Mouse (Mus musculus) limb, embryonic 12.5 days (tissue): ENCODE data around the gene Hist1h2bk. TPM values are rescaled to one million over a fixed set of nuclear protein-coding genes. Genes with fewer than 3 reads are reported as not detected.

Experiments
- ATAC-seq: fragments of 200-750 bp; cut with Nextera tagmentation; 2 replicates; pipeline ENCODE4 v1.8.0; 2017; ENCODE audit warnings: low read depth, moderate TSS enrichment; ENCODE audit not compliant: insufficient number of reproducible peaks, insufficient read depth, low FRiP score, low TSS enrichment
- H3K27ac ChIP-seq: fragments of 300-500 bp; sonication (generic); 2 replicates; pipeline ENCODE4 v1.5.1; 2016; ENCODE audit warnings: mild to moderate bottlenecking, moderate library complexity
- H3K27me3 ChIP-seq: fragments of 300-500 bp; sonication (generic); 2 replicates; pipeline ENCODE4 v1.6.1; 2016; ENCODE audit warnings: mild to moderate bottlenecking, moderate library complexity
- H3K36me3 ChIP-seq: fragments of 300-500 bp; sonication (generic); 2 replicates; pipeline ENCODE4 v1.6.1; 2016; ENCODE audit warnings: mild to moderate bottlenecking, moderate library complexity
- H3K4me1 ChIP-seq: fragments of 300-500 bp; sonication (generic); replicated peaks from 2 replicates; pipeline ENCODE4 v1.6.1; 2016
- H3K4me2 ChIP-seq: fragments of 300-500 bp; sonication (generic); 2 replicates; pipeline ENCODE4 v1.6.1; 2016; ENCODE audit warnings: mild to moderate bottlenecking, moderate library complexity
- H3K4me3 ChIP-seq: fragments of 300-500 bp; sonication (generic); replicated peaks from 2 replicates; pipeline ENCODE4 v1.5.1; 2016; ENCODE audit warnings: mild to moderate bottlenecking
- H3K9ac ChIP-seq: fragments of 300-500 bp; sonication (generic); replicated peaks from 2 replicates; pipeline ENCODE4 v1.6.1; 2016; ENCODE audit warnings: mild to moderate bottlenecking, moderate library complexity
- H3K9me3 ChIP-seq: fragments of 300-500 bp; sonication (generic); 2 replicates; pipeline ENCODE4 v1.6.1; 2016; ENCODE audit warnings: mild to moderate bottlenecking, moderate library complexity
- WGBS: fragments of 180-500 bp; shearing (Covaris S2); methylation state at CpG from one replicate; pipeline ENCODE4 v1.1.7; 2016; 5-methylcytosine and 5-hydroxymethylcytosine counted together
- polyA plus RNA-seq: library from polyadenylated mRNA; unstranded; fragments of >200 nt; fragmentation: Nextera tagmentation; extraction: Ambion mirVana; gene quantifications from 2 replicates; pipeline ENCODE4 v1.2.1, GENCODE M21; 2016

The Hist1h2bk gene
- polyA plus RNA-seq, 1 experiment from 2014 or later, result 25.9 TPM

- no peak overlapping the region for H3K27ac ChIP-seq
- H3K4me3 ChIP-seq, result no peak overlapping the region
- H3K9me3 ChIP-seq, result no peaks in the 10 kb centered on the region
- no peak overlapping the region for H3K4me2 ChIP-seq
- 32% methylated on average over 4 of the region's 4 CpGs for WGBS
- ATAC-seq, result no peak
- H3K4me1 ChIP-seq, result peaks cover 16% of the 10 kb centered on the region; the same call in 1 of the 2 replicates
- H3K36me3 ChIP-seq, result no peaks in the 10 kb centered on the region
- peaks cover 93% of the 10 kb centered on the region for H3K27me3 ChIP-seq
- H3K9ac ChIP-seq, result no peak overlapping the region
Measured at GRCm38 (mm10) chr13:21999147-21999546, 36.5 kb upstream of the Hist1h2bk start.

DNA sequence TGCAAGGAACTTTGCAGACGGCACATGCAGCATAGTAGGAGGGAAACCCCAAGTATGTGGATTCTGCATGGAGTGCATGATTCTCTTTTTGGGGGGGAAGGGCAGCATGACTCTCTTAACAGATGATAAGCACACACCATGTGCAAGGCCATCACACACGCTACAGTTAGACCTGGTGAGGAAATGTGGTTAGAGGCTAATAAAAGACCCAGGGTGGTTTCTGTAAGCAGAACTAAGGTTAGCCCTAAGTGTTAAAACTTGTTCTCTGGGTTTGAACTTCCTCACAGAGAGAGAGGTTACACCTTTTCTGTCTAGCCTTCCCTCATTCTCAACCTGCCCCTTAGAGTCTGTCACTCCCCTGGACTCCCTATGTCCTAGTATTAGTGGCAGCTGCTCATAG, 34.3 kb upstream of the Hist1h2bk start:
- no peak overlapping the region for H3K9ac ChIP-seq
- H3K9me3 ChIP-seq, result no peaks in the 10 kb centered on the region
- H3K4me1 ChIP-seq, result peaks cover 17% of the 10 kb centered on the region
- H3K4me2 ChIP-seq, result no peak overlapping the region
- no peaks in the 10 kb centered on the region for H3K36me3 ChIP-seq
- no peak overlapping the region for H3K27ac ChIP-seq
- 51% methylated on average over 2 of the region's 2 CpGs for WGBS
- H3K4me3 ChIP-seq, result no peak overlapping the region
- no peak for ATAC-seq
- peaks cover 99% of the 10 kb centered on the region for H3K27me3 ChIP-seq

- WGBS, result 20% methylated on average over 5 of the region's 5 CpGs
- no peak overlapping the region for H3K9ac ChIP-seq
- ATAC-seq, result no peak
Measured at GRCm38 (mm10) chr13:22001823-22002222, 33.8 kb upstream of the Hist1h2bk start.

DNA sequence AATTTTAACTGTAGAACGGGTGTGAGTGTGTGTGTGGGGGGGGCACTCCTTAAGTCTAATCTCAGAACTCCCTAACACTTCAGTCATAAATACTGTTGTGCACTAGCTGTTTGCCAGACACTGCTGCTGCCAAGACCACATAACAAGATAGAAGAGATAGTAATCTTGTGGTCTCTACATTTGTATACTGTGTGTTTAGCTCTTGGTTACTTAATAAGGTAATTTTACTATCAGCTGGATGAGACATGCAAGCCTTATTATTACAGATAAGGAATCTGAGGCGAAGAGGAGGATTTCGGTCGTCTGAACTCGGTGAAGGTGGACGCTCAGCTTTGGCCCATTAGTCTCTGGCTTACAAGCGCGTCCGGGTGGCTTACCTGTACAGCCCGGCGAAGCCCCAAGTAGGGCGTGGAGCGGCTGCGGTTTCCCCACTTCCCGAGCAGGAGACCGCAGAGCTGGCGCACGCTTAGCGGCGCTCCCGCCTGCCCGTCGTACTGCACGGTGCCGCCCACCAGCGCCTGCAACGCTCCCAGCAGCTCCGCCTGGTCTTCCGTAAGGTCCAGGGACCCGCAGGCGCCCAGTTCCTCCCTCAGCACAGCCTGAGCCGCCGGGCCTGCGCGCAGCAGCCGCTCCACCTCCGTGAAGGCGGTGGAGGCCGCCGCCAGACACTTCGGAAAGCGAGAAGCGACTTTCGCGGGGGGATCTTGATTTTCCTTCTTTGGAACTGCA, 29.9 kb upstream of the Hist1h2bk start:
- Histone ChIP-seq H3K27ac (no peak overlapping the region), H3K36me3 (no peaks in the 10 kb centered on the region), H3K9me3 (no peaks in the 10 kb centered on the region), H3K4me1 (peaks cover 15% of the 10 kb centered on the region), H3K27me3 (peaks cover 100% of the 10 kb centered on the region), H3K4me3 (peak overlapping the region; percentile 53), H3K9ac (peak overlapping the region; percentile 55), H3K4me2 (peak overlapping the region; percentile 93)
- under 1% methylated on average over 45 of the region's 45 CpGs for WGBS
- ATAC-seq, result peak; percentile 79

More at GRCm38 (mm10) chr13:22001823-22002222, 33.8 kb upstream of the Hist1h2bk start:
- Histone ChIP-seq H3K27ac (no peak overlapping the region), H3K9me3 (no peaks in the 10 kb centered on the region), H3K4me3 (no peak overlapping the region), H3K27me3 (peaks cover 99% of the 10 kb centered on the region), H3K4me1 (peaks cover 19% of the 10 kb centered on the region), H3K4me2 (no peak overlapping the region), H3K36me3 (no peaks in the 10 kb centered on the region)

DNA sequence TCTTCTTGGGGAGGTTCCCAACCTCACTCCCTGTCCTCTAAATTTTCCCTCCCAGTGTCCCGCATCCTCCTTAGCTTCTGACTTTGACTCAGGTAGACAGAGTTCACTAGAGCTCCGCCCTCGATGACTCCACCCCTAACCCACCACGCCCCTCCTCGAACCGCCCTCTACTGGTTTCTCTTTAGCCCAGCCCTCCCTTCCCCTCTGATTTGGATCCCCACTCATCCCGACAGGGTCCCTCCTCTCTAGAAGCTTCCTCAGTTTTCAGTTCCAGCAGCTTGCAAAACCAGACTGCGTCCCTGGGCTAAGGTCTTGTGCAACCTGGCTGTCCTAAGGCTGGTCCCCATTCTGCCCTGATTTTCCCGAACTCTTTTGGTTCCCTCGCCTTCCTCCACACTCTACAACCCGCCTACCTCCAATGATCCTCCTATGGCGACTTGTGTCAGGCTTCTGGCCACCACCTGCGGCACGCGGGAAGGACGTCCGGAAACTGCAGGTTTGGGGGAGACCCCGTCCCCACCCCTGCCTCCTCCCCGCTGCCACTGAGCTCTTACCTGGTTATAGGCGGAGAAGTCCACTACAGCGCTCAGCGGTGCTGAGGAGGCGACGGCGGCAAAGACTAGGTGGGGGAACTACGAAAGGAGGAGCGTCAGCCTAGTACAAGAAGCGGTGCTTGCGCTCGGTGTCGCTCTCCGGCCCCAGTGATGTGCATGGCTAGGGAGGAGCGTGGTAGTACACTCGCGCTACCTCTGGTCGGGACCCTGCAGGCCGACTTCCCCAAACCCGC, 29.1 kb upstream of the Hist1h2bk start:
- H3K27ac ChIP-seq, result no peak overlapping the region
- peak overlapping the region; percentile 93 for H3K4me2 ChIP-seq
- H3K9me3 ChIP-seq, result no peaks in the 10 kb centered on the region
- H3K36me3 ChIP-seq, result no peaks in the 10 kb centered on the region
- H3K9ac ChIP-seq, result peak overlapping the region; percentile 44
- ATAC-seq, result peak; percentile 80; the same call in 1 of the 2 replicates
- H3K4me1 ChIP-seq, result peaks cover 15% of the 10 kb centered on the region
- H3K27me3 ChIP-seq, result peaks cover 98% of the 10 kb centered on the region
- WGBS, result under 1% methylated on average over 38 of the region's 38 CpGs
- peak overlapping the region; percentile 53 for H3K4me3 ChIP-seq

DNA sequence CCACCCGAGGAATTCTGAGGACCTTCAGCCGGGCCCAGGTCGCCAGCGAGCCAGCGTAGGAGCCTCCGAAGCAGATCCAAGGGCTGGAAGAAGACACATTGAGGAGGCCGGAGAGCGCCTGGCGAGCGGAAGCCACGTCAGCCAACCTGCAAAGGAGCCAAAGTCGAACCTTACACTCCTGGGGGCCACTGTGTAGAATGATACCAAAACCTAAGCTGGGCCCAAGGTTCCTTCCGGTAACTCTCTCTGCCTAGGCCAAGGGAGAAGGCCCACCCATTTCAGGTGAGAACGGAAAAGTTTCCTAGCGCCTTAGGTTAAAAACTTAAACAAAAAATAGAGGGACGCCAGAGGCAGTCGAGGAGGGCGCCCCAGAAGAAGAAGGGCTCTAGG, 28.6 kb upstream of the Hist1h2bk start:
- Histone ChIP-seq H3K4me1 (peaks cover 15% of the 10 kb centered on the region), H3K36me3 (no peaks in the 10 kb centered on the region), H3K27me3 (peaks cover 96% of the 10 kb centered on the region), H3K9ac (peak overlapping the region; percentile 44; the same call in 1 of the 2 replicates), H3K27ac (no peak overlapping the region), H3K9me3 (no peaks in the 10 kb centered on the region), H3K4me2 (peak overlapping the region; percentile 93), H3K4me3 (peak overlapping the region; percentile 53)
- WGBS, result 2% methylated on average over 18 of the region's 18 CpGs
- ATAC-seq, result no peak

DNA sequence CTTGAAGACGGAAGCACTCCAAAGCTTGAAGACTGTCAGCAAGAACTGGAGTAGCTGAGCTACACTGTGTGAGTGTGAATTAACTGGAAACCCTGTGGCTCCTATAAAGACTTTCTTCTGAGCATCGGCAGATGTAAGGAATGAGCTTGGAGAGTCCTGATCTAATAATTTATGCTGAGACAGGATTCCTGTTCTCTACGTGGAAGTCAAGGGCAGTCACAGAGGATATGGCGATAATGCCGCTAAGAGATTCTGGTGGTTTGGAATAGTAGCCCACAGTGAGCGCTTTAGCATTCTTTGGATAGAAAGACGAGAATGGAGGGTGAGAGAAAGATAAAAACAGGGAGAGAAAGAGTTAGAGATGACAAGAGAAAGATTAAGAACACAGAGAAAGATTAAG, 27.8 kb upstream of the Hist1h2bk start:
- H3K4me2 ChIP-seq, result no peak overlapping the region
- H3K9ac ChIP-seq, result no peak overlapping the region
- peaks cover 15% of the 10 kb centered on the region for H3K4me1 ChIP-seq
- H3K36me3 ChIP-seq, result no peaks in the 10 kb centered on the region
- H3K4me3 ChIP-seq, result no peak overlapping the region
- H3K27me3 ChIP-seq, result peaks cover 95% of the 10 kb centered on the region
- no peak overlapping the region for H3K27ac ChIP-seq
- ATAC-seq, result no peak
- WGBS, result 42% methylated on average over 7 of the region's 7 CpGs
- no peaks in the 10 kb centered on the region for H3K9me3 ChIP-seq

DNA sequence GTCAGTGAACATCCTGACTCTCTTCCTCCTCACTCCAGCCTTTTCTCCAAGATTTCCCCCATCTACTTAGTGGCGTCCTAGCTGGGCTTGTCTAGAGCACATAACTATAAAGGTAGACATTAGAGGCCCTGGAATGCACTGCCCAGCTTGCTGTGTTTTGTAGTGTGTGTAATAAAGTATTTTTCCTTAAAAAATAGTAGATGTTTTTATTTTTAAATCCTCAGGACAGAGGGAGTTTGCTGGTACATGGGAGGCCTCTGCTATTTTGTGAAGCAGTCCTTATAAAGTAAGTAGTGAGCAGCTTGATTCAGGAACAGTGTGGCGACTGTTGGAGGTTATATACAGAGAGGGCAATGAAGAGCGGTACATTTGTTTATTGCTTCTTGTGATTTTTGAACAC, 27.0 kb upstream of the Hist1h2bk start:
- peaks cover 92% of the 10 kb centered on the region for H3K27me3 ChIP-seq
- H3K4me3 ChIP-seq, result no peak overlapping the region
- no peak overlapping the region for H3K27ac ChIP-seq
- no peak overlapping the region for H3K4me2 ChIP-seq
- peaks cover 15% of the 10 kb centered on the region for H3K4me1 ChIP-seq
- no peak overlapping the region for H3K9ac ChIP-seq
- no peaks in the 10 kb centered on the region for H3K9me3 ChIP-seq
- 69% methylated on average over 3 of the region's 3 CpGs for WGBS
- no peak for ATAC-seq
- H3K36me3 ChIP-seq, result no peaks in the 10 kb centered on the region

GRCm38 (mm10) chr13:22009642-22010041, 26.0 kb upstream of the Hist1h2bk start, which contains the start of gene Prss16:
Prss16 (minus strand) TSS chr13:22009742.
- Histone ChIP-seq H3K36me3 (no peaks in the 10 kb centered on the region), H3K4me1 (peaks cover 15% of the 10 kb centered on the region), H3K4me3 (no peak within 1 kb of the TSS), H3K9ac (no peak within 1 kb of the TSS), H3K9me3 (no peaks in the 10 kb centered on the region), H3K27ac (no peak within 1 kb of the TSS), H3K27me3 (peaks cover 92% of the 10 kb centered on the region), H3K4me2 (no peak within 1 kb of the TSS)
- 23% methylated on average over 5 of the region's 7 CpGs for WGBS
- no peak for ATAC-seq

GRCm38 (mm10) chr13:22013716-22014115, 22.0 kb upstream of the Hist1h2bk start:
- no peaks in the 10 kb centered on the region; the same call in 1 of the 2 replicates for H3K4me1 ChIP-seq
- no peak overlapping the region for H3K4me2 ChIP-seq
- H3K36me3 ChIP-seq, result no peaks in the 10 kb centered on the region
- no peak overlapping the region for H3K4me3 ChIP-seq
- no peaks in the 10 kb centered on the region for H3K9me3 ChIP-seq
- peaks cover 79% of the 10 kb centered on the region for H3K27me3 ChIP-seq
- no peak overlapping the region for H3K9ac ChIP-seq
- no peak overlapping the region for H3K27ac ChIP-seq
- WGBS, result 17% methylated on average over 13 of the region's 13 CpGs
- no peak for ATAC-seq

- ATAC-seq, result no peak
- Histone ChIP-seq H3K9me3 (no peaks in the 10 kb centered on the region), H3K27ac (no peak overlapping the region), H3K4me3 (peak overlapping the region; percentile 18; the same call in 1 of the 2 replicates), H3K4me1 (no peaks in the 10 kb centered on the region; the same call in 1 of the 2 replicates), H3K9ac (no peak overlapping the region), H3K36me3 (no peaks in the 10 kb centered on the region), H3K27me3 (peaks cover 79% of the 10 kb centered on the region), H3K4me2 (peak overlapping the region; percentile 32)
- WGBS, result 17% methylated on average over 17 of the region's 17 CpGs
Measured at GRCm38 (mm10) chr13:22014411-22014845, 21.2 kb upstream of the Hist1h2bk start.
